Mouse (Mus musculus) hindbrain, embryonic 15.5 days (tissue): ENCODE results near the gene Cnot10. TPM values are rescaled to one million over a fixed set of nuclear protein-coding genes. Genes with fewer than 3 reads are reported as not detected.

Experiments used
- polyA plus RNA-seq: library from polyadenylated mRNA; unstranded; fragments of >200 nt; fragmentation: Nextera tagmentation; extraction: Ambion mirVana; gene quantifications from 2 replicates; pipeline ENCODE4 v1.2.1, GENCODE M21; 2015

The Cnot10 gene
- polyA plus RNA-seq, 1 experiment from 2014 or later, result 53.2 TPM

Other genes starting within 250 kb of the Cnot10 start
- gene Crtap, start 249.5 kb downstream of the Cnot10 start, polyA plus RNA-seq, result 31.3 and 32.0 TPM in 2 replicates
- gene Glb1, start 239.1 kb downstream of the Cnot10 start, polyA plus RNA-seq, result 31.7 and 32.2 TPM in 2 replicates
- 10.1 and 10.6 TPM in 2 replicates for gene Tmppe, start 239.1 kb downstream of the Cnot10 start, polyA plus RNA-seq
- gene Ccr4, start 135.3 kb downstream of the Cnot10 start, polyA plus RNA-seq, result not detected in 2 replicates
- gene C130032M10Rik, start 124.5 kb downstream of the Cnot10 start, polyA plus RNA-seq, result not detected in 2 replicates
- gene Trim71, start 75.8 kb downstream of the Cnot10 start, polyA plus RNA-seq, result 0.26 and 0.32 TPM in 2 replicates
- 139 and 140 TPM in 2 replicates for gene Dync1li1, start 48.6 kb upstream of the Cnot10 start, polyA plus RNA-seq
- gene Cmtm6, start 90.9 kb upstream of the Cnot10 start, polyA plus RNA-seq, result 18.0 and 20.9 TPM in 2 replicates
- gene Cmtm7, start 141.7 kb upstream of the Cnot10 start, polyA plus RNA-seq, result 11.5 and 16.8 TPM in 2 replicates
- gene Cmtm8, start 204.0 kb upstream of the Cnot10 start, polyA plus RNA-seq, result 7.5 and 8.6 TPM in 2 replicates